In genomic region chr7:127296786-127297555, GRCm38 (mm10) we compare ENCODE assay signal across 17 mouse cellular contexts. TPM values are rescaled to one million over a fixed set of nuclear protein-coding genes. Genes with fewer than 3 reads are reported as not detected.
DNase-seq lines count a peak whose midpoint lies in the region; ATAC-seq and TF ChIP-seq lines count a peak whose summit lies in the region.
"Had no signal": no experiment of that assay in that cellular context is flagged by ENCODE, and none has a peak within 500 bp of the region (broad histone marks: within the 10 kb centered on the region; RNA-seq: fewer than 3 reads in every experiment).

No protein-coding gene starts in this region.

- peaks cover 4% of the 10 kb centered on the region; the same call in 1 of the 2 replicates for H3K4me1 ChIP-seq in heart, postnatal 0 days (ENCODE audit: control insufficient read depth, insufficient read depth)
- H3K4me1 ChIP-seq in bone marrow, adult 2 months (ENCODE audit: control insufficient read depth, insufficient read depth, low read length): no peaks in the 10 kb centered on the region; the same call in 1 of the 2 replicates
- no peaks in the 10 kb centered on the region; the same call in none of the 2 replicates for H3K4me1 ChIP-seq in liver, embryonic 16.5 days (ENCODE audit: control insufficient read depth, low read depth, low read length)
- H3K4me1 ChIP-seq: embryonic facial prominence, embryonic 15.5 days; hindbrain, embryonic 15.5 days had no signal

- TF ChIP-seq EP300 in heart, postnatal 0 days (IDR thresholded peaks at IDR 0.05; ENCODE audit: low read depth): no peak

- no peak overlapping the region for H3K27ac ChIP-seq in heart, postnatal 0 days (ENCODE audit: low read depth)
- H3K27ac ChIP-seq in bone marrow, adult 2 months (ENCODE audit: control insufficient read depth, insufficient read depth, low read depth, low read length, poor library complexity): peak overlapping the region; percentile 92
- no peak overlapping the region; the same call in 1 of the 2 replicates for H3K27ac ChIP-seq in liver, embryonic 16.5 days (ENCODE audit: low read length)
- H3K27ac ChIP-seq: embryonic facial prominence, embryonic 15.5 days; heart, embryonic 13.5 days; hindbrain, embryonic 15.5 days had no signal

- peak overlapping the region; percentile 19; the same call in 1 of the 2 replicates for H3K4me3 ChIP-seq in heart, postnatal 0 days (ENCODE audit: low read depth, low read length)
- H3K4me3 ChIP-seq in bone marrow, adult 2 months (replicated peaks; ENCODE audit: control insufficient read depth, low read depth, low read length): peak overlapping the region; percentile 75
- peak overlapping the region; percentile 45 for H3K4me3 ChIP-seq in liver, embryonic 16.5 days (ENCODE audit: low read depth, low read length)
- H3K4me3 ChIP-seq: embryonic facial prominence, embryonic 15.5 days; heart, embryonic 13.5 days; hindbrain, embryonic 15.5 days had no signal

- H3K36me3 ChIP-seq in heart, postnatal 0 days (replicated peaks; ENCODE audit: control insufficient read depth, insufficient read depth, low read length): no peaks in the 10 kb centered on the region
- no peaks in the 10 kb centered on the region for H3K36me3 ChIP-seq in liver, embryonic 16.5 days (ENCODE audit: control insufficient read depth, insufficient read depth)
- H3K36me3 ChIP-seq: embryonic facial prominence, embryonic 15.5 days; heart, embryonic 13.5 days; hindbrain, embryonic 15.5 days had no signal

- WGBS in heart, postnatal 0 days: 82% methylated on average over 5 of the region's 5 CpGs
- WGBS in bone marrow, adult 2 months: 51% methylated on average over 5 of the region's 5 CpGs
- 50% methylated on average over 5 of the region's 5 CpGs for WGBS in liver, embryonic 16.5 days (ENCODE audit: insufficient replicate concordance)

- H3K4me2 ChIP-seq in heart, postnatal 0 days (ENCODE audit: low read depth, low read length): peak overlapping the region; percentile 36; the same call in 1 of the 2 replicates
- H3K4me2 ChIP-seq in liver, embryonic 16.5 days (ENCODE audit: low read depth, low read length): peak overlapping the region; percentile 39; the same call in 1 of the 2 replicates
- H3K4me2 ChIP-seq: embryonic facial prominence, embryonic 15.5 days; heart, embryonic 13.5 days; hindbrain, embryonic 15.5 days; lung, embryonic 14.5 days had no signal

- ATAC-seq in heart, postnatal 0 days (ENCODE audit: insufficient read depth, low read depth): no peak
- ATAC-seq in liver, embryonic 16.5 days (ENCODE audit: low read depth): peak; percentile 27; the same call in 1 of the 2 replicates
- ATAC-seq: forebrain, embryonic 14.5 days had no signal

- H3K9me3 ChIP-seq in heart, postnatal 0 days (replicated peaks; ENCODE audit: control insufficient read depth, low read length): no peaks in the 10 kb centered on the region
- no peaks in the 10 kb centered on the region for H3K9me3 ChIP-seq in liver, embryonic 16.5 days (replicated peaks; ENCODE audit: control insufficient read depth, low read length)
- H3K9me3 ChIP-seq: embryonic facial prominence, embryonic 15.5 days; heart, embryonic 13.5 days; hindbrain, embryonic 15.5 days had no signal

- no peaks in the 10 kb centered on the region for H3K27me3 ChIP-seq in heart, postnatal 0 days (ENCODE audit: control insufficient read depth, insufficient read depth, low read length)
- no peaks in the 10 kb centered on the region for H3K27me3 ChIP-seq in liver, embryonic 16.5 days (ENCODE audit: control insufficient read depth, insufficient read depth, low read depth, low read length)
- H3K27me3 ChIP-seq: embryonic facial prominence, embryonic 15.5 days; heart, embryonic 13.5 days; hindbrain, embryonic 15.5 days had no signal

- DNase-seq in heart, postnatal 0 days (ENCODE audit: low spot score): no peak
- DNase-seq in heart, postnatal 14 days: no peak
- DNase-seq in thymus, postnatal 14 days: peak; percentile 55
- DNase-seq in left cerebral cortex, postnatal 14 days (ENCODE audit: low spot score in 2 of 2): no peak
- no peak for DNase-seq in adipocyte (ENCODE audit: low spot score)
- DNase-seq: adrenal gland, adult 2 months; cerebellum, postnatal 36 days; gastrocnemius, postnatal 10 days; kidney, adult 9 months; lung, embryonic 14.5 days; midbrain, embryonic 14.5 days had no signal

- TF ChIP-seq CTCF in heart, postnatal 0 days (IDR thresholded peaks at IDR 0.05; ENCODE audit: low read depth): no peak
- TF ChIP-seq CTCF in bone marrow, adult 2 months (IDR thresholded peaks at IDR 0.05; ENCODE audit: control insufficient read depth, insufficient read depth, low read length): no peak

- H3K9ac ChIP-seq in heart, postnatal 0 days (replicated peaks; ENCODE audit: low read depth, low read length): no peak overlapping the region
- H3K9ac ChIP-seq in liver, embryonic 16.5 days (ENCODE audit: low read depth, low read length): no peak overlapping the region
- H3K9ac ChIP-seq: embryonic facial prominence, embryonic 15.5 days; heart, embryonic 13.5 days; hindbrain, embryonic 15.5 days; lung, embryonic 14.5 days had no signal

- TF ChIP-seq POLR2A in bone marrow, adult 2 months (IDR thresholded peaks at IDR 0.05; ENCODE audit: borderline replicate concordance, control insufficient read depth, low read depth, low read length): no peak

- intact Hi-C loops in heart, postnatal 14 days (cut with DNase I): no loop called here
- intact Hi-C loops in left cerebral cortex, postnatal 14 days (cut with DNase I): no loop called here

RNA-seq across cellular contexts. Expression of gene Itgal, which starts 0.9 kb away (rescaled TPM):
- 1.7 and 4.0 TPM in 2 replicates for total RNA-seq in heart, postnatal 0 days (2014; rRNA removed; ENCODE audit: low replicate concordance)
- 0.96 and 1.1 TPM in 2 replicates for polyA plus RNA-seq in heart, postnatal 0 days (2015; fragmentation: Nextera tagmentation; extraction: Ambion mirVana)
- 1 to 10 TPM; 2.0 to 5.7 TPM for total RNA-seq in heart, postnatal 14 days (2021)
- polyA plus RNA-seq in bone marrow, adult 2 months (2011; ENCODE audit: insufficient read depth, insufficient read length, low replicate concordance, missing spikeins): 11.9 and 51.9 TPM in 2 replicates
- polyA plus RNA-seq in liver, embryonic 16.5 days (2015; fragmentation: Nextera tagmentation; extraction: Ambion mirVana): 5.4 and 6.7 TPM in 2 replicates
- total RNA-seq in left cerebral cortex, postnatal 14 days (2021): under 1 TPM; 0.59 to 0.72 TPM

RNA-seq across cellular contexts. Expression of gene Sephs2, which starts 23.1 kb away (rescaled TPM):
- 76.5 and 78.0 TPM in 2 replicates for total RNA-seq in heart, postnatal 0 days (2014; rRNA removed; ENCODE audit: low replicate concordance)
- 51.8 and 55.7 TPM in 2 replicates for polyA plus RNA-seq in heart, postnatal 0 days (2015; fragmentation: Nextera tagmentation; extraction: Ambion mirVana)
- total RNA-seq in heart, postnatal 14 days (2021): 10 to 100 TPM; 29.3 to 30.2 TPM
- 28.4 and 64.7 TPM in 2 replicates for polyA plus RNA-seq in bone marrow, adult 2 months (2011; ENCODE audit: insufficient read depth, insufficient read length, low replicate concordance, missing spikeins)
- 164 and 180 TPM in 2 replicates for polyA plus RNA-seq in liver, embryonic 16.5 days (2015; fragmentation: Nextera tagmentation; extraction: Ambion mirVana)
- 10 to 100 TPM; 45.9 to 50.3 TPM for total RNA-seq in left cerebral cortex, postnatal 14 days (2021)

RNA-seq across cellular contexts. Expression of gene Dctpp1, which starts 36.5 kb away (rescaled TPM):
- total RNA-seq in heart, postnatal 0 days (2014; rRNA removed; ENCODE audit: low replicate concordance): 152 and 165 TPM in 2 replicates
- polyA plus RNA-seq in heart, postnatal 0 days (2015; fragmentation: Nextera tagmentation; extraction: Ambion mirVana): 94.2 and 97.1 TPM in 2 replicates
- total RNA-seq in heart, postnatal 14 days (2021): 10 to 100 TPM; 38.4 to 46.7 TPM
- 23.2 and 50.6 TPM in 2 replicates for polyA plus RNA-seq in bone marrow, adult 2 months (2011; ENCODE audit: insufficient read depth, insufficient read length, low replicate concordance, missing spikeins)
- 79.8 and 83.4 TPM in 2 replicates for polyA plus RNA-seq in liver, embryonic 16.5 days (2015; fragmentation: Nextera tagmentation; extraction: Ambion mirVana)
- total RNA-seq in left cerebral cortex, postnatal 14 days (2021): 10 to 100 TPM; 32.1 to 38.3 TPM

RNA-seq across cellular contexts. Expression of gene Zfp768, which starts 48.4 kb away (rescaled TPM):
- total RNA-seq in heart, postnatal 0 days (2014; rRNA removed; ENCODE audit: low replicate concordance): 46.8 and 54.3 TPM in 2 replicates
- polyA plus RNA-seq in heart, postnatal 0 days (2015; fragmentation: Nextera tagmentation; extraction: Ambion mirVana): 18.4 and 22.0 TPM in 2 replicates
- 10 to 100 TPM; 39.1 to 39.9 TPM for total RNA-seq in heart, postnatal 14 days (2021)
- polyA plus RNA-seq in bone marrow, adult 2 months (2011; ENCODE audit: insufficient read depth, insufficient read length, low replicate concordance, missing spikeins): 2.9 and 5.1 TPM in 2 replicates
- 4.1 and 4.2 TPM in 2 replicates for polyA plus RNA-seq in liver, embryonic 16.5 days (2015; fragmentation: Nextera tagmentation; extraction: Ambion mirVana)
- total RNA-seq in left cerebral cortex, postnatal 14 days (2021): 10 to 100 TPM; 10.9 to 13.0 TPM

RNA-seq across cellular contexts. Expression of gene Zfp771, which starts 52.9 kb away (rescaled TPM):
- 38.5 and 43.6 TPM in 2 replicates for total RNA-seq in heart, postnatal 0 days (2014; rRNA removed; ENCODE audit: low replicate concordance)
- 23.3 and 26.4 TPM in 2 replicates for polyA plus RNA-seq in heart, postnatal 0 days (2015; fragmentation: Nextera tagmentation; extraction: Ambion mirVana)
- 10 to 100 TPM; 17.8 to 21.3 TPM for total RNA-seq in heart, postnatal 14 days (2021)
- 10.6 and 13.1 TPM in 2 replicates for polyA plus RNA-seq in bone marrow, adult 2 months (2011; ENCODE audit: insufficient read depth, insufficient read length, low replicate concordance, missing spikeins)
- polyA plus RNA-seq in liver, embryonic 16.5 days (2015; fragmentation: Nextera tagmentation; extraction: Ambion mirVana): 11.0 and 13.8 TPM in 2 replicates
- total RNA-seq in left cerebral cortex, postnatal 14 days (2021): 10 to 100 TPM; 62.0 to 63.9 TPM

Comparison
In these comparisons a context has a peak if more than half of its experiments do, and no peak if none do; other contexts are left out.
1. H3K4me3 ChIP-seq: peak in every context shown above with its lines; median percentile 75 in bone marrow, adult 2 months; 45 in liver, embryonic 16.5 days; 19 in heart, postnatal 0 days.